Mouse (Mus musculus) lung, postnatal 4 days (tissue): ENCODE results near the gene Chrna5.

Experiments used
- DNase-seq, 2 experiments: peaks; one replicate each; pipeline ENCODE4 v3.0.0; 2021

Gene Chrna5

GRCm38 (mm10) chr9:55023902-55024583 lies 43.4 kb downstream of the Chrna5 start:
- peak; percentile 47 to 82 for DNase-seq

DNA sequence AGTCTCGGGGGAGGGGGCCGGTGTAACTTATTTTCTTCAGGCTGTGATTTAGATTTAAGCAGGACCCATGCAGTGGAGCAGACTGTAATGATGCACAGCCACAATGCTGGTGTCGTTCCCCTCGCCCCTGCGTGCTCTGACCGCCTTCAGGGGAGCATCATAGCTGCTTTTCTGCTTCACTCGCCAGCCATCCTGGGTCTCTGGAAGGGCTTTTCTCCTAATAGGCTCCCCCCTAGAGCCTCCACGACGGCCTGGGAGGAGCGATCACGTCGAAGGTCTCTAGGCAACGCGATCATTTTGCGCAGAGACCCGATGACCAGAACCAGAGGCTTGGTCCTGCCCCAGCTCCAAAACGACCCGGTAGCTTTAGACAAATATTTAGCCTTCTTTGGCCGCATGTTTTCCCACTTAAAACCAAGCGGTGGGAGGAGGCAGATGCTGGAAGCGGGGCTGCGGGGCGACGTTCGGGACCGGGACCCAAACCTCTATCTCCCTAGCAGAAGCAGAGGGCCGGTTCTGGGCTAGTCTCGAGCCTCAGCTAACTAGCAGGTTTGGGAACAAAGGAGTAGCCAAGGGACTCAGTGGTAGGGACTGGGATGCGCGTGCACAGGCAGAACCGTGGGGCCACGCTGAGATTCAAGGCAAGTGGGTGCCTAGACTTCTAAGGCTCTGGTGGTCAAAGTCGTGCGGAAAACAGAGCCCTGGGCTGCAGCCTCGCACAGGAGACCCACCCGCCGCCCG lies 45.0 kb downstream of the Chrna5 start:
- DNase-seq, result no peak

GRCm38 (mm10) chr9:55026275-55026663 lies 45.6 kb downstream of the Chrna5 start, which contains the start of gene Chrna3:
Gene Chrna3, minus strand, starts transcription at chr9:55026562.
- DNase-seq, result peak in 1 of 2 experiments; percentile 25

DNA sequence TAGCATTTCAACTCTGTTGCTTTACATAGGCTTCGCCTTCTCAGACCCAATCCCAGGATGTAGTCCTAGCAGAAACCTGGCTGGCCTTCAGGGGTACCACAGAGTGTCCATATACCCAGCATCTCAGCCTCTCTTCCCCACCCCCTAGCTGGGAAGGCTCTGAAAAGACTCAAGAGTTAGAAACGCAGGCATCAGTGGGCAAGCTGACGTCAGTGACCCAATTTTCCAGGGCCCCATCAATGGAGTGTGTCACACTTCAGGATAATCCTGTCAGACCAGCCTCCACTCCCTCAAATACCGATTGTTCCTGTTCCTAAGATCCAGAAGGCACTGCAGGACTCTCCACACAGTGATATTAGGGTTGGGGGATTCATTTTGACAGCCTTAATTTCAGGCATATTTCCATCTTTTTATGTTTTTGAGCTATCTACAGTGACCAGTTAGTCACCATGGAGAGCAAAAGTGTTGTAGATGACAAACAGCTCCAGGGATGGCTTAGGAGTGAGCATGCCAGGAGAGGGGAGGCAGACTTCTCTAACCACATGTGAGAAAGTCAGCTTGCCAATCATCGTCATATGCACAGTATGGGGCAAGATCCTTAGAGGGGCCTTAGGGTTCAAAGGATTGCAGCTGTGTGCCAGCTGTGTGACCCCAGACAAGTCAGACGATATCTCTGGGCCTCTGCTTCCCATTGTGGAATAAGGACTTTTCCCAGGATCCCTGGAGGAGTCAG lies 50.9 kb downstream of the Chrna5 start:
- DNase-seq, result no peak

DNA sequence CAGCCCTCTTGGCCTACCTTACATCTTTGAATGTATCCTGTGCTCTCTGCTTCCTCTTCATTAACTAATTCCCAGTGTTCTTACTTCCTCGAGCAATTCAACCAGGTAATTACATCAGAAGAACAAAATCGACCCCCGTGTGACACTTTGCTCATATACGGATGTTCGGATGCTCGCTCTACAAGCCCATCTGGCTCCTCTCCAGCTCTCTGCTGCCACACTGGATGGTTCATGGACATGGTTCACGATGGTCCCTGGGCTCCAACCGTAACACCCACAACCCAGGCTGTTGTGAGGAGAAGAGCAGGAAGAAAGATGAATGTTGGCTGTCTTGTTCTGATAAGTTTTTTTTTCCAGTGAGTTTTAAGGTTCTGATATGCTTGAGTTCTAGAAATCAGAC lies 58.3 kb downstream of the Chrna5 start:
- no peak for DNase-seq

DNA sequence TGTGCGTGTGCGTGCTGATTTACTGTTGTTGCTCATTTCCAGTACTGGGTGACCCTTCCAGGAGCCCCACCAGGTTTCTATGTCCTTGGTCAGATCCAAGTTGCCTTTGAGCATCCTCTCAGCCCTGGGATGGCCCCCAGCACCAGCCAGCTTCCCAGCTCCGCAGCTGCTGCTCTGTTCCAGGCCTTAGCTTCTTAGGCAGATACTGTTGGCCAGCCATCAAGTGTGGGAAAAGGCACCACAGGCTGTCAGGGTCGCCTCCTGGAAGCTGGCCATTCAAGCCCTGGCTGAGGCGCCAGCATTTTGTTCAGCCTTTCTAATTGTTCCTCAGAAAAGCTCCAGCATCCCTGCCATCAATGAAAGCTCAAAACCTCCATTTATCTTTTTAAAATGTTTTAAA lies 59.3 kb downstream of the Chrna5 start:
- no peak for DNase-seq

- no peak for DNase-seq
Measured at GRCm38 (mm10) chr9:55041389-55041788, 60.7 kb downstream of the Chrna5 start.

GRCm38 (mm10) chr9:55043688-55044087 lies 63.0 kb downstream of the Chrna5 start:
- DNase-seq, result no peak

- DNase-seq, result no peak
Measured at GRCm38 (mm10) chr9:55045001-55045400, 64.3 kb downstream of the Chrna5 start.

DNA sequence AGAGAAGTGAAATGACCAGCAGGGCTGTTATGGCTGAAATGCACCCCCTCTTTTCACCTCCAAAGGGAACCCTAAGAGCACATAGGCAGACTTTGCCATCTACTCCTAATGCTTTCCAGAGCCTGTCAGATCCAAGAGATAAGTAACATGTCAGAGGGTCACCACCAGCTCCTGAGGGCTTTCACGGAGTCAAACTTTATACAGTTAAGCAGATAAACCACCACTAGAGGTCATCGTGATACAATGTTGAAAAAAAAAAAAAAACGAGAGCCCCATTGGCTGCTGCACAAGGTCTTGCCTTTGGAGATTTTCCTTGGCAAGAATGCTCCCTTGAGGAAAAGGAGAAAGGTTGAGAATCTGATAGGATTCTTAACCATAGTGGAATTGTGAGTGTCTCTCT lies 66.1 kb downstream of the Chrna5 start:
- DNase-seq, result no peak

DNA sequence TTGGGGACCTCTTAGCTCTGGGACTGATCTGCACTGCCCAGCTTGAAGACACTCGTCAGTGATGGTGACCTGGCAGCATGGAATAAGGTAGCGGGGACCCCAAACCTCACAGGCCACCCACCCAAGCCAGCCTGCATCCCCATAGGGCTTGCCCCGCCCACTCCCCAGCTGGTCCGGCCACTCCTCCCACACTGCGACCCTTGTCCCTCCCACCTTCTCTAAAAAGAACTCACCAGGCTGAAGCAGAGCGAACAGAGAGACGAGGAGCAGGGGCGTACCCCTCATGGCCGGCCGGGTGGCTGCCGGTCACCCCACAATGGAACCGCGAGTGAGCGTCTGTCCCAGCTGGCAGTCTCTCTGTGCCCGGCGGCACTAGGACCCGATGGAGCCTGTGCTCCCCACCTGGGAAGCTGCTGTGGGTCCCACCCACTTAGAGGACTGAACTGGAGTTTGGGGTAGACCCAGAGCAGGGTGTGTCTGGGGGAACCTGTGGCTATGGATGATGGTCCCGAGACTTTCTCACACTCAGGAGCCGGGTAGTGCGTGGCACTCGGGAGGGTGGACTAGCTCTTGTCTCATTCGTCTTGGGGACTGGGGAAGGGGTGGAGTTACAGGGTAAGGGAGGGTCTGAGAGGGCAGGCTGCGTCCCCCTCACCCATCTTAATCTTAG lies 67.7 kb downstream of the Chrna5 start, which contains the start of gene Chrnb4:
Gene Chrnb4 (minus strand): TSS at position 569 of the 670 bp plus-strand sequence.
- no peak for DNase-seq

- no peak for DNase-seq
Measured at GRCm38 (mm10) chr9:55055386-55055930, 74.8 kb downstream of the Chrna5 start.
